Mouse (Mus musculus): ENCODE measurements around the gene Ttpal.

The Ttpal gene

DNA sequence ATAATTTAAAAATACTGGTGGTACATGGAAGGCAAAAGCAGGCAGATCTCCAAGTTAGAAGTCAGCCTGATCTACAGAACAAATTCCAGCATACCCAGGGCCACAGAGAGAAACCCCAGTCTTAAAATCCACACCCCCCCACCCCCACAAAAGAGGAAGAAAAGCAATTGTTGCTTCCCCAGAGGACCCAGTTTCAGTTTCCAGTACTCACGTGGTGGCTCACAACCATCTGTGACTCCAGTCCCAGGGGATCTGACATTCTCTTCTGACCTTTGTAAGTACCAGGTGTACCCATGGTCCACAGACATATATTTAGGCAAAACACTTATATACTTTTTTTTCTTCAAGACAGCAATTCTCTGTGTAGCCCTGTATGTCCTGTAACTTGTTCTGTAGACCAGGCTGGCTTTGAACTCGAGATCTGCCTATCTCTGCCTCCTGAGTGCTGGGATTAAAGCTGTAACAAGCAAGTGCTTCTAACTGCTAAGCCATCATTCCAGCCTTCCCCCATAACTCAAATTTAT is 60.6 kb downstream of the Ttpal start:
- DNase-seq = no peak

GRCm38 (mm10) chr2:163663930-163664329 is 61.8 kb downstream of the Ttpal start:
- no peak for DNase-seq

DNA sequence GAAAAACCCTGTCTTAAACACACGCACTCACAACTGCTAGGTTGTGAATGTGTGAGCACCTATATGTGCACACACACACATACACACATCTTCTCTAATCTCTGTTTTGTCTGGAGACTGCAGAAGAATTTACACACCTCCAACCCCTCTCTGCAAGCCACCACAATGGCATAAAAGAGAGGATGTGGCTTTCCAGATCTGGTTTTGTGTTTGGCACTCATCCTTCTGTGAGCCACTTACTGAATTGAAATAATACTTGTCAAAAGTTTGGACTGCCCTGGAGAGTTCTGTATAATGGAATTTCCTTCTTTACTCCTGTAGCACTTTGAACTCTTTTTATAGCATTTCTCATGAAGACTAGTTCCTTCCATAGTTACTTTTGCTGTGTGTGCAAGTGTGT is 64.9 kb downstream of the Ttpal start:
- DNase-seq = no peak
